Mouse (Mus musculus): ENCODE results near the gene Zfp827. TPM values are rescaled to one million over a fixed set of nuclear protein-coding genes. Genes with fewer than 3 reads are reported as not detected.
A peak's percentile ranks its signal among the peaks of the same experiment; 100 is the strongest.

Gene Zfp827
- polyA plus RNA-seq, 1 experiment from 2014 or later: 3.8 TPM

- 0 out of 2 replicates have a peak, but pooled peaks cover 2% of the 10 kb centered on the region for H3K4me1 ChIP-seq (replicated peaks; ENCODE audit: control insufficient read depth, insufficient read depth, low read length)
Observed at GRCm38 (mm10) chr8:79161172-79161778, 133.0 kb downstream of the Zfp827 start.

GRCm38 (mm10) chr8:79162533-79163308, 134.5 kb downstream of the Zfp827 start:
- ATAC-seq (replicated peaks; ENCODE audit: low FRiP score) (peak; percentile 34), DNase-seq (ENCODE audit: low spot score) (no peak)
- no peaks in the 10 kb centered on the region; the same call in 1 of the 2 replicates for H3K36me3 ChIP-seq (ENCODE audit: control insufficient read depth, insufficient read depth, low read length)
- H3K27ac ChIP-seq (ENCODE audit: low read depth, low read length): no peak overlapping the region
- WGBS: 61% methylated on average over 10 of the region's 10 CpGs
- no peaks in the 10 kb centered on the region for H3K9me3 ChIP-seq (ENCODE audit: control insufficient read depth, low read length)
- no peak overlapping the region for H3K4me3 ChIP-seq (ENCODE audit: low read depth, low read length)
- H3K27me3 ChIP-seq (replicated peaks; ENCODE audit: control insufficient read depth, insufficient read depth, low read length): no peaks in the 10 kb centered on the region
- H3K4me2 ChIP-seq: no peak overlapping the region
- 0 out of 2 replicates have a peak, but pooled peaks cover 2% of the 10 kb centered on the region for H3K4me1 ChIP-seq (replicated peaks; ENCODE audit: control insufficient read depth, insufficient read depth, low read length)
- no peak overlapping the region for H3K9ac ChIP-seq (ENCODE audit: low read depth, low read length)

More at GRCm38 (mm10) chr8:79161172-79161778, 133.0 kb downstream of the Zfp827 start:
- Histone ChIP-seq H3K36me3 (ENCODE audit: control insufficient read depth, insufficient read depth, low read length) (no peaks in the 10 kb centered on the region; the same call in 1 of the 2 replicates), H3K27ac (ENCODE audit: low read depth, low read length) (no peak overlapping the region), H3K4me3 (ENCODE audit: low read depth, low read length) (no peak overlapping the region), H3K4me2 (no peak overlapping the region), H3K9ac (ENCODE audit: low read depth, low read length) (no peak overlapping the region), H3K27me3 (replicated peaks; ENCODE audit: control insufficient read depth, insufficient read depth, low read length) (no peaks in the 10 kb centered on the region), H3K9me3 (ENCODE audit: control insufficient read depth, low read length) (no peaks in the 10 kb centered on the region)
- WGBS: 68% methylated on average over 4 of the region's 4 CpGs
- ATAC-seq (replicated peaks; ENCODE audit: low FRiP score): no peak
- no peak for DNase-seq (ENCODE audit: low spot score)

- 0 out of 2 replicates have a peak, but pooled peaks cover 2% of the 10 kb centered on the region for H3K4me1 ChIP-seq (replicated peaks; ENCODE audit: control insufficient read depth, insufficient read depth, low read length)
- ATAC-seq (replicated peaks; ENCODE audit: low FRiP score) (no peak), DNase-seq (ENCODE audit: low spot score) (no peak)
- H3K4me2 ChIP-seq: no peak overlapping the region
- no peak overlapping the region for H3K4me3 ChIP-seq (ENCODE audit: low read depth, low read length)
- no peak overlapping the region for H3K27ac ChIP-seq (ENCODE audit: low read depth, low read length)
- 59% methylated on average over 1 of the region's 1 CpGs for WGBS
- H3K9ac ChIP-seq (ENCODE audit: low read depth, low read length): no peak overlapping the region
- no peaks in the 10 kb centered on the region for H3K27me3 ChIP-seq (replicated peaks; ENCODE audit: control insufficient read depth, insufficient read depth, low read length)
- no peaks in the 10 kb centered on the region; the same call in 1 of the 2 replicates for H3K36me3 ChIP-seq (ENCODE audit: control insufficient read depth, insufficient read depth, low read length)
- no peaks in the 10 kb centered on the region for H3K9me3 ChIP-seq (ENCODE audit: control insufficient read depth, low read length)
Observed at GRCm38 (mm10) chr8:79164336-79164735, 136.1 kb downstream of the Zfp827 start.

GRCm38 (mm10) chr8:79165276-79165675, 137.0 kb downstream of the Zfp827 start:
- Histone ChIP-seq H3K36me3 (ENCODE audit: control insufficient read depth, insufficient read depth, low read length) (no peaks in the 10 kb centered on the region; the same call in 1 of the 2 replicates), H3K4me3 (ENCODE audit: low read depth, low read length) (no peak overlapping the region), H3K27ac (ENCODE audit: low read depth, low read length) (no peak overlapping the region), H3K27me3 (replicated peaks; ENCODE audit: control insufficient read depth, insufficient read depth, low read length) (no peaks in the 10 kb centered on the region), H3K4me2 (no peak overlapping the region), H3K9ac (ENCODE audit: low read depth, low read length) (no peak overlapping the region), H3K9me3 (ENCODE audit: control insufficient read depth, low read length) (no peaks in the 10 kb centered on the region), H3K4me1 (replicated peaks; ENCODE audit: control insufficient read depth, insufficient read depth, low read length) (0 out of 2 replicates have a peak, but pooled peaks cover 2% of the 10 kb centered on the region)
- WGBS: 82% methylated on average over 3 of the region's 3 CpGs
- ATAC-seq (replicated peaks; ENCODE audit: low FRiP score) (no peak), DNase-seq (ENCODE audit: low spot score) (no peak)

GRCm38 (mm10) chr8:79173606-79174005, 145.4 kb downstream of the Zfp827 start:
- H3K9ac ChIP-seq (ENCODE audit: low read depth, low read length): no peak overlapping the region
- 54% methylated on average over 4 of the region's 4 CpGs for WGBS

GRCm38 (mm10) chr8:79175991-79176390, 147.8 kb downstream of the Zfp827 start:
- WGBS: 70% methylated on average over 4 of the region's 4 CpGs
- H3K27ac ChIP-seq (ENCODE audit: low read depth, low read length): no peak overlapping the region
- H3K9me3 ChIP-seq (ENCODE audit: control insufficient read depth, low read length): no peaks in the 10 kb centered on the region
- H3K9ac ChIP-seq (ENCODE audit: low read depth, low read length): no peak overlapping the region
- ATAC-seq (replicated peaks; ENCODE audit: low FRiP score) (no peak), DNase-seq (ENCODE audit: low spot score) (no peak)
- no peaks in the 10 kb centered on the region; the same call in 1 of the 2 replicates for H3K36me3 ChIP-seq (ENCODE audit: control insufficient read depth, insufficient read depth, low read length)
- no peaks in the 10 kb centered on the region for H3K4me1 ChIP-seq (replicated peaks; ENCODE audit: control insufficient read depth, insufficient read depth, low read length)
- H3K4me2 ChIP-seq: no peak overlapping the region
- H3K4me3 ChIP-seq (ENCODE audit: low read depth, low read length): no peak overlapping the region
- H3K27me3 ChIP-seq (replicated peaks; ENCODE audit: control insufficient read depth, insufficient read depth, low read length): no peaks in the 10 kb centered on the region

More at GRCm38 (mm10) chr8:79173606-79174005, 145.4 kb downstream of the Zfp827 start:
- H3K9me3 ChIP-seq (ENCODE audit: control insufficient read depth, low read length): no peaks in the 10 kb centered on the region
- H3K36me3 ChIP-seq (ENCODE audit: control insufficient read depth, insufficient read depth, low read length): no peaks in the 10 kb centered on the region
- H3K4me3 ChIP-seq (ENCODE audit: low read depth, low read length): no peak overlapping the region
- H3K4me2 ChIP-seq: no peak overlapping the region
- DNase-seq (ENCODE audit: low spot score) (no peak), ATAC-seq (replicated peaks; ENCODE audit: low FRiP score) (no peak)
- H3K4me1 ChIP-seq (replicated peaks; ENCODE audit: control insufficient read depth, insufficient read depth, low read length): no peaks in the 10 kb centered on the region
- H3K27me3 ChIP-seq (replicated peaks; ENCODE audit: control insufficient read depth, insufficient read depth, low read length): no peaks in the 10 kb centered on the region
- no peak overlapping the region for H3K27ac ChIP-seq (ENCODE audit: low read depth, low read length)

GRCm38 (mm10) chr8:79179678-79180077, 151.4 kb downstream of the Zfp827 start:
- H3K9ac ChIP-seq (ENCODE audit: low read depth, low read length): no peak overlapping the region
- H3K4me3 ChIP-seq (ENCODE audit: low read depth, low read length): no peak overlapping the region
- no peaks in the 10 kb centered on the region; the same call in 1 of the 2 replicates for H3K36me3 ChIP-seq (ENCODE audit: control insufficient read depth, insufficient read depth, low read length)
- H3K4me1 ChIP-seq (replicated peaks; ENCODE audit: control insufficient read depth, insufficient read depth, low read length): no peaks in the 10 kb centered on the region
- H3K27me3 ChIP-seq (replicated peaks; ENCODE audit: control insufficient read depth, insufficient read depth, low read length): no peaks in the 10 kb centered on the region
- H3K4me2 ChIP-seq: no peak overlapping the region
- DNase-seq (ENCODE audit: low spot score) (no peak), ATAC-seq (replicated peaks; ENCODE audit: low FRiP score) (no peak)
- H3K9me3 ChIP-seq (ENCODE audit: control insufficient read depth, low read length): no peaks in the 10 kb centered on the region
- WGBS: 87% methylated on average over 6 of the region's 6 CpGs
- no peak overlapping the region for H3K27ac ChIP-seq (ENCODE audit: low read depth, low read length)

- peaks cover 13% of the 10 kb centered on the region; the same call in 1 of the 2 replicates for H3K36me3 ChIP-seq (ENCODE audit: control insufficient read depth, insufficient read depth, low read length)
- WGBS: 78% methylated on average over 7 of the region's 7 CpGs
Observed at GRCm38 (mm10) chr8:79185488-79185887, 157.3 kb downstream of the Zfp827 start.

More at GRCm38 (mm10) chr8:79185488-79185887, 157.3 kb downstream of the Zfp827 start:
- H3K4me2 ChIP-seq: no peak overlapping the region
- no peak for DNase-seq (ENCODE audit: low spot score)
- no peak overlapping the region for H3K9ac ChIP-seq (ENCODE audit: low read depth, low read length)
- no peaks in the 10 kb centered on the region for H3K27me3 ChIP-seq (replicated peaks; ENCODE audit: control insufficient read depth, insufficient read depth, low read length)
- no peak overlapping the region for H3K27ac ChIP-seq (ENCODE audit: low read depth, low read length)
- H3K4me3 ChIP-seq (ENCODE audit: low read depth, low read length): no peak overlapping the region
- H3K9me3 ChIP-seq (ENCODE audit: control insufficient read depth, low read length): no peaks in the 10 kb centered on the region
- H3K4me1 ChIP-seq (replicated peaks; ENCODE audit: control insufficient read depth, insufficient read depth, low read length): no peaks in the 10 kb centered on the region
- ATAC-seq (replicated peaks; ENCODE audit: low FRiP score): no peak

All from liver, embryonic 11.5 days (tissue).